Mouse (Mus musculus) limb, embryonic 10.5 days (tissue): Measurements from ENCODE around the gene Sugct. TPM values are rescaled to one million over a fixed set of nuclear protein-coding genes. Genes with fewer than 3 reads are reported as not detected.

Source experiments
- DNase-seq: peaks from one replicate; pipeline ENCODE4 v3.0.0-alpha.2; 2017; ENCODE audit warnings: low spot score
- H3K27ac ChIP-seq: fragments of 300-500 bp; sonication (generic); 2 replicates; pipeline ENCODE4 v1.5.1; 2016; ENCODE audit warnings: mild to moderate bottlenecking
- H3K27me3 ChIP-seq: fragments of 300-500 bp; sonication (generic); 2 replicates; pipeline ENCODE4 v1.6.1; 2016; ENCODE audit warnings: low read depth, mild to moderate bottlenecking; ENCODE audit not compliant: poor library complexity, severe bottlenecking
- H3K36me3 ChIP-seq: fragments of 300-500 bp; sonication (generic); 2 replicates; pipeline ENCODE4 v1.6.1; 2016; ENCODE audit warnings: mild to moderate bottlenecking, moderate library complexity
- H3K4me1 ChIP-seq: fragments of 300-500 bp; sonication (generic); 2 replicates; pipeline ENCODE4 v1.6.1; 2016
- H3K4me3 ChIP-seq: fragments of 300-500 bp; sonication (generic); 2 replicates; pipeline ENCODE4 v1.5.1; 2016; ENCODE audit warnings: mild to moderate bottlenecking, moderate library complexity
- H3K9me3 ChIP-seq: fragments of 300-500 bp; sonication (generic); replicated peaks from 2 replicates; pipeline ENCODE4 v1.6.1; 2016; ENCODE audit warnings: mild to moderate bottlenecking
- WGBS: fragments of 180-500 bp; shearing (Covaris S2); methylation state at CpG from one replicate; pipeline ENCODE4 v1.1.7; 2016; 5-methylcytosine and 5-hydroxymethylcytosine counted together
- polyA plus RNA-seq: library from polyadenylated mRNA; unstranded; fragments of >200 nt; fragmentation: Nextera tagmentation; extraction: Ambion mirVana; gene quantifications from 2 replicates; pipeline ENCODE4 v1.2.1, GENCODE M21; 2016

Gene Sugct
- polyA plus RNA-seq, 1 experiment from 2014 or later, result 3.6 TPM

- WGBS, result 68% methylated on average over 4 of the region's 4 CpGs
- no peaks in the 10 kb centered on the region for H3K27me3 ChIP-seq
- no peaks in the 10 kb centered on the region for H3K9me3 ChIP-seq
- no peak overlapping the region for H3K27ac ChIP-seq
- H3K36me3 ChIP-seq, result no peaks in the 10 kb centered on the region
- no peak overlapping the region for H3K4me3 ChIP-seq
- no peak for DNase-seq
- peaks cover 4% of the 10 kb centered on the region for H3K4me1 ChIP-seq
Measured at GRCm38 (mm10) chr13:16952045-16952444, 743.3 kb downstream of the Sugct start.

- no peaks in the 10 kb centered on the region for H3K36me3 ChIP-seq
- no peak for DNase-seq
- no peak overlapping the region for H3K4me3 ChIP-seq
- H3K9me3 ChIP-seq, result no peaks in the 10 kb centered on the region
- no peaks in the 10 kb centered on the region for H3K4me1 ChIP-seq
- H3K27ac ChIP-seq, result no peak overlapping the region
- WGBS, result 88% methylated on average over 5 of the region's 5 CpGs
- H3K27me3 ChIP-seq, result no peaks in the 10 kb centered on the region
Measured at GRCm38 (mm10) chr13:16939466-16939811, 755.9 kb downstream of the Sugct start.

- WGBS, result 94% methylated on average over 12 of the region's 12 CpGs
- H3K4me3 ChIP-seq, result no peak overlapping the region
- no peaks in the 10 kb centered on the region for H3K27me3 ChIP-seq
- no peaks in the 10 kb centered on the region for H3K4me1 ChIP-seq
- H3K27ac ChIP-seq, result no peak overlapping the region
- no peak for DNase-seq
- no peaks in the 10 kb centered on the region for H3K36me3 ChIP-seq
- no peaks in the 10 kb centered on the region for H3K9me3 ChIP-seq
Measured at GRCm38 (mm10) chr13:16938552-16939465, 756.5 kb downstream of the Sugct start.

- Histone ChIP-seq H3K27ac (no peak overlapping the region), H3K36me3 (no peaks in the 10 kb centered on the region), H3K4me1 (no peaks in the 10 kb centered on the region), H3K27me3 (no peaks in the 10 kb centered on the region), H3K4me3 (no peak overlapping the region), H3K9me3 (no peaks in the 10 kb centered on the region)
- DNase-seq, result no peak
- WGBS, result 91% methylated on average over 11 of the region's 11 CpGs
Measured at GRCm38 (mm10) chr13:16937422-16938202, 757.7 kb downstream of the Sugct start.

GRCm38 (mm10) chr13:16935029-16935428 lies 760.3 kb downstream of the Sugct start:
- H3K27me3 ChIP-seq, result no peaks in the 10 kb centered on the region
- 85% methylated on average over 1 of the region's 1 CpGs for WGBS
- H3K27ac ChIP-seq, result no peak overlapping the region
- H3K4me3 ChIP-seq, result no peak overlapping the region
- no peaks in the 10 kb centered on the region for H3K4me1 ChIP-seq
- H3K36me3 ChIP-seq, result no peaks in the 10 kb centered on the region
- no peak for DNase-seq
- no peaks in the 10 kb centered on the region for H3K9me3 ChIP-seq

GRCm38 (mm10) chr13:16933600-16933999 lies 761.8 kb downstream of the Sugct start:
- 93% methylated on average over 4 of the region's 4 CpGs for WGBS
- no peaks in the 10 kb centered on the region for H3K27me3 ChIP-seq
- no peaks in the 10 kb centered on the region for H3K36me3 ChIP-seq
- no peak overlapping the region for H3K27ac ChIP-seq
- DNase-seq, result no peak
- H3K9me3 ChIP-seq, result no peaks in the 10 kb centered on the region
- H3K4me1 ChIP-seq, result no peaks in the 10 kb centered on the region
- no peak overlapping the region for H3K4me3 ChIP-seq

- no peak overlapping the region for H3K4me3 ChIP-seq
- WGBS, result 39% methylated on average over 4 of the region's 4 CpGs
- DNase-seq, result no peak
- no peaks in the 10 kb centered on the region for H3K36me3 ChIP-seq
- H3K4me1 ChIP-seq, result no peaks in the 10 kb centered on the region
- no peaks in the 10 kb centered on the region for H3K9me3 ChIP-seq
- H3K27me3 ChIP-seq, result no peaks in the 10 kb centered on the region
- no peak overlapping the region for H3K27ac ChIP-seq
Measured at GRCm38 (mm10) chr13:16921305-16921704, 774.0 kb downstream of the Sugct start.

- Histone ChIP-seq H3K27ac (no peak overlapping the region), H3K36me3 (no peaks in the 10 kb centered on the region), H3K4me3 (no peak overlapping the region), H3K4me1 (no peaks in the 10 kb centered on the region), H3K9me3 (no peaks in the 10 kb centered on the region), H3K27me3 (no peaks in the 10 kb centered on the region)
- no peak for DNase-seq
Measured at GRCm38 (mm10) chr13:16915697-16916096, 779.7 kb downstream of the Sugct start.

GRCm38 (mm10) chr13:16912214-16912613 lies 783.1 kb downstream of the Sugct start:
- H3K4me3 ChIP-seq, result no peak overlapping the region
- H3K36me3 ChIP-seq, result no peaks in the 10 kb centered on the region
- H3K4me1 ChIP-seq, result no peaks in the 10 kb centered on the region
- no peaks in the 10 kb centered on the region for H3K9me3 ChIP-seq
- no peak overlapping the region for H3K27ac ChIP-seq
- DNase-seq, result no peak
- no peaks in the 10 kb centered on the region for H3K27me3 ChIP-seq

- 94% methylated on average over 1 of the region's 1 CpGs for WGBS
- Histone ChIP-seq H3K36me3 (no peaks in the 10 kb centered on the region), H3K4me3 (no peak overlapping the region), H3K9me3 (no peaks in the 10 kb centered on the region), H3K27me3 (no peaks in the 10 kb centered on the region), H3K27ac (no peak overlapping the region), H3K4me1 (no peaks in the 10 kb centered on the region)
- DNase-seq, result no peak
Measured at GRCm38 (mm10) chr13:16906974-16907373, 788.4 kb downstream of the Sugct start.

- no peak for DNase-seq
- H3K9me3 ChIP-seq, result no peaks in the 10 kb centered on the region
- H3K27ac ChIP-seq, result no peak overlapping the region
- no peaks in the 10 kb centered on the region for H3K4me1 ChIP-seq
- H3K36me3 ChIP-seq, result no peaks in the 10 kb centered on the region
- H3K4me3 ChIP-seq, result no peak overlapping the region
- WGBS, result 90% methylated on average over 4 of the region's 4 CpGs
- no peaks in the 10 kb centered on the region for H3K27me3 ChIP-seq
Measured at GRCm38 (mm10) chr13:16901424-16901823, 793.9 kb downstream of the Sugct start.

GRCm38 (mm10) chr13:16898084-16898792 lies 797.1 kb downstream of the Sugct start:
- H3K27ac ChIP-seq, result no peak overlapping the region

GRCm38 (mm10) chr13:16878056-16878455 lies 817.3 kb downstream of the Sugct start:
- Histone ChIP-seq H3K9me3 (no peaks in the 10 kb centered on the region), H3K27ac (no peak overlapping the region), H3K4me1 (no peaks in the 10 kb centered on the region), H3K27me3 (no peaks in the 10 kb centered on the region), H3K36me3 (no peaks in the 10 kb centered on the region), H3K4me3 (no peak overlapping the region)
- 79% methylated on average over 1 of the region's 1 CpGs for WGBS
- DNase-seq, result no peak

More at GRCm38 (mm10) chr13:16898084-16898792, 797.1 kb downstream of the Sugct start:
- no peaks in the 10 kb centered on the region for H3K36me3 ChIP-seq
- DNase-seq, result no peak
- H3K4me1 ChIP-seq, result no peaks in the 10 kb centered on the region
- no peak overlapping the region for H3K4me3 ChIP-seq
- no peaks in the 10 kb centered on the region for H3K9me3 ChIP-seq
- H3K27me3 ChIP-seq, result no peaks in the 10 kb centered on the region
